Mouse (Mus musculus) heart, postnatal 14 days (tissue): ENCODE results near the gene C730034F03Rik. TPM values are rescaled to one million over a fixed set of nuclear protein-coding genes. Genes with fewer than 3 reads are reported as not detected.

Source experiments
- DNase-seq, 2 experiments: peaks; one replicate each; pipeline ENCODE4 v3.0.0; 2021 to 2022
- intact Hi-C: fragments of 180-260 bp; cut with DNase I; formaldehyde crosslinking; loops from one replicate; pipeline ENCODE4 v1.15.1; 2025
- long read RNA-seq, 2 experiments: library from polyadenylated mRNA; stranded (forward); transcript quantifications; one replicate each; pipeline ENCODE4 v2.0.0; 2021
- total RNA-seq, 2 experiments: library from RNA; stranded (reverse); gene quantifications; 2 replicates each; pipeline ENCODE4 v1.2.3; 2021

The C730034F03Rik gene
- total RNA-seq, result 1 to 10 TPM; 1.6 to 2.9 TPM
- long read RNA-seq, experiment 1, partial matches to known transcripts, result 0 of 1 reads
- long read RNA-seq, experiment 1, other reads (novel, unspliced or antisense), result 0 of 1 reads
- long read RNA-seq, experiment 2, partial matches to known transcripts, result 0 of 1 reads
- long read RNA-seq, experiment 2, other reads (novel, unspliced or antisense), result 1 of 1 reads

- intact Hi-C loops, result loop anchor here (2.0 kb wide), 1 partner anchor 51 kb away; the partner anchor contains the start of gene Odf3b
- peak; percentile 93 to 94 for DNase-seq
Observed at GRCm38 (mm10) chr15:89429352-89430221, at the start of gene C730034F03Rik, which contains the start of the genes Gm44502 and Chkb. Gene C730034F03Rik (plus strand): TSS chr15:89429589. Gene Gm44502 (minus strand): TSS chr15:89429696. Gene Chkb (minus strand): TSS chr15:89429908.

- intact Hi-C loops, result no loop called here
- no peak for DNase-seq
Observed at GRCm38 (mm10) chr15:89384617-89385016, 44.8 kb upstream of the C730034F03Rik start, which contains the start of gene Klhdc7b. Gene Klhdc7b (plus strand): TSS chr15:89384917.

- intact Hi-C loops, result no loop called here
- DNase-seq, result no peak
Observed at GRCm38 (mm10) chr15:89387127-89387526, 42.3 kb upstream of the C730034F03Rik start.

GRCm38 (mm10) chr15:89390081-89390480, 39.3 kb upstream of the C730034F03Rik start:
- intact Hi-C loops, result no loop called here
- DNase-seq, result no peak

- DNase-seq, result no peak
- intact Hi-C loops, result no loop called here
Observed at GRCm38 (mm10) chr15:89396883-89397282, 32.5 kb upstream of the C730034F03Rik start.

GRCm38 (mm10) chr15:89398146-89398545, 31.2 kb upstream of the C730034F03Rik start:
- intact Hi-C loops, result no loop called here
- DNase-seq, result no peak

GRCm38 (mm10) chr15:89399716-89400115, 29.7 kb upstream of the C730034F03Rik start:
- DNase-seq, result no peak
- intact Hi-C loops, result no loop called here

- intact Hi-C loops, result no loop called here
- DNase-seq, result no peak
Observed at GRCm38 (mm10) chr15:89402471-89402870, 26.9 kb upstream of the C730034F03Rik start.

- intact Hi-C loops, result no loop called here
- no peak for DNase-seq
Observed at GRCm38 (mm10) chr15:89404831-89405623, 24.4 kb upstream of the C730034F03Rik start.

GRCm38 (mm10) chr15:89406691-89407090, 22.7 kb upstream of the C730034F03Rik start:
- intact Hi-C loops, result no loop called here
- DNase-seq, result no peak

GRCm38 (mm10) chr15:89410118-89410517, 19.3 kb upstream of the C730034F03Rik start, which contains the start of gene Syce3:
Gene Syce3 (minus strand): TSS chr15:89410503.
- intact Hi-C loops, result no loop called here
- DNase-seq, result no peak

GRCm38 (mm10) chr15:89415282-89415681, 14.1 kb upstream of the C730034F03Rik start:
- intact Hi-C loops, result no loop called here
- no peak for DNase-seq

GRCm38 (mm10) chr15:89421938-89422337, 7.5 kb upstream of the C730034F03Rik start:
- intact Hi-C loops, result no loop called here
- DNase-seq, result no peak

GRCm38 (mm10) chr15:89424621-89425020, 4.8 kb upstream of the C730034F03Rik start:
- intact Hi-C loops, result no loop called here
- DNase-seq, result no peak

- peak; percentile 66 to 68 for DNase-seq
- intact Hi-C loops, result no loop called here
Observed at GRCm38 (mm10) chr15:89425711-89426121, 3.7 kb upstream of the C730034F03Rik start, which contains the start of gene Cpt1b. Gene Cpt1b (minus strand): TSS chr15:89425863.

- DNase-seq, result peak; percentile 53 to 67
- intact Hi-C loops, result no loop called here
Observed at GRCm38 (mm10) chr15:89426716-89427115, 2.7 kb upstream of the C730034F03Rik start.

- intact Hi-C loops, result loop anchor here (2.0 kb wide), 1 partner anchor 49 kb away; the partner anchor contains the start of gene Odf3b
Observed at GRCm38 (mm10) chr15:89428136-89428790, 1.1 kb upstream of the C730034F03Rik start.

GRCm38 (mm10) chr15:89428821-89429351, 503 bp upstream of the C730034F03Rik start:
- intact Hi-C loops, result loop anchor here (2.0 kb wide), 1 partner anchor 50 kb away; the partner anchor contains the start of gene Odf3b
- DNase-seq, result no peak

More at GRCm38 (mm10) chr15:89428136-89428790, 1.1 kb upstream of the C730034F03Rik start:
- no peak for DNase-seq

GRCm38 (mm10) chr15:89430341-89430740, 952 bp downstream of the C730034F03Rik start:
- no peak for DNase-seq
- intact Hi-C loops, result no loop called here
